Mouse (Mus musculus): ENCODE results near the gene T2. TPM values are rescaled to one million over a fixed set of nuclear protein-coding genes. Genes with fewer than 3 reads are reported as not detected.

Gene T2
- total RNA-seq, 2 experiments from 2014 or later: 0.25 TPM; not detected in 1

GRCm38 (mm10) chr17:8467771-8468170 lies 112.0 kb downstream of the T2 start:
- no peak for DNase-seq (ENCODE audit: low spot score in 2 of 2)

- peak; percentile 58 to 61 for DNase-seq (ENCODE audit: low spot score in 2 of 2)
These were observed 113.0 kb downstream of the T2 start for GRCm38 (mm10) chr17:8468716-8469344.

Other genes with a start within 250 kb of the T2 start
- gene Gm49673, start 208.2 kb upstream of the T2 start, total RNA-seq (2021): under 1 TPM; 0.31 to 0.79 TPM
- 10 to 100 TPM; 47.1 to 48.5 TPM for gene Rnaset2a, start 207.9 kb upstream of the T2 start, total RNA-seq (2021)
- gene Fgfr1op, start 190.5 kb upstream of the T2 start, total RNA-seq (2021): 10 to 100 TPM; 28.9 to 29.9 TPM
- not detected for gene Ccr6, start 119.9 kb upstream of the T2 start, total RNA-seq (2021)
- gene Mpc1, start 73.1 kb upstream of the T2 start, total RNA-seq (2021): 100 to 1,000 TPM in 1 of 2 experiments, 10 to 100 TPM in 1; 97.6 to 134 TPM
- gene Sft2d1, start 44.9 kb upstream of the T2 start, total RNA-seq (2021): 10 to 100 TPM; 47.7 to 49.2 TPM
- 1 to 10 TPM in 1 of 2 experiments, under 1 TPM in 1; 0.85 to 1.1 TPM for gene Prr18, start 18.5 kb upstream of the T2 start, total RNA-seq (2021)
- not detected for gene T, start 78.4 kb downstream of the T2 start, total RNA-seq (2021)
- gene Pde10a, start 169.4 kb downstream of the T2 start, total RNA-seq (2021): 10 to 100 TPM; 20.2 to 21.3 TPM
- not detected for gene Gm17087, start 211.0 kb downstream of the T2 start, total RNA-seq (2021)